In genomic region chr2:178413481-178414260, GRCm38 (mm10) we compare ENCODE assay signal across 8 mouse cellular contexts. TPM values are rescaled to one million over a fixed set of nuclear protein-coding genes. Genes with fewer than 3 reads are reported as not detected.
DNase-seq lines count a peak whose midpoint lies in the region; ATAC-seq and TF ChIP-seq lines count a peak whose summit lies in the region.

No protein-coding gene starts in this region.

- H3K4me1 ChIP-seq in forebrain, embryonic 16.5 days (replicated peaks; ENCODE audit: control insufficient read depth, insufficient read depth, low read length), result peaks cover 16% of the 10 kb centered on the region
- peaks cover 23% of the 10 kb centered on the region for H3K4me1 ChIP-seq in hindbrain, embryonic 16.5 days (ENCODE audit: control insufficient read depth, insufficient read depth, low read depth, low read length)
- peaks cover 42% of the 10 kb centered on the region for H3K4me1 ChIP-seq in liver, embryonic 12.5 days
- H3K4me1 ChIP-seq in stomach, embryonic 14.5 days (ENCODE audit: control insufficient read depth, insufficient read depth, low read length), result peaks cover 20% of the 10 kb centered on the region

- H3K4me2 ChIP-seq in forebrain, embryonic 16.5 days (ENCODE audit: low read length), result peak overlapping the region; percentile 99
- peak overlapping the region; percentile 96 for H3K4me2 ChIP-seq in hindbrain, embryonic 16.5 days (ENCODE audit: low read length)
- H3K4me2 ChIP-seq in liver, embryonic 12.5 days, result peak overlapping the region; percentile 77
- peak overlapping the region; percentile 96 for H3K4me2 ChIP-seq in stomach, embryonic 14.5 days (replicated peaks; ENCODE audit: low read depth, low read length)

- no peak for TF ChIP-seq CTCF in brain, embryonic 14.5 days (IDR thresholded peaks at IDR 0.05; ENCODE audit: borderline replicate concordance, extremely low read depth, insufficient read depth, insufficient read length)

- TF ChIP-seq POLR2A in brain, embryonic 14.5 days (IDR thresholded peaks at IDR 0.05; ENCODE audit: borderline replicate concordance, extremely low read depth, insufficient read depth, insufficient read length, poor library complexity, severe bottlenecking), result no peak

- H3K27ac ChIP-seq in forebrain, embryonic 16.5 days (ENCODE audit: low read length), result no peak overlapping the region
- H3K27ac ChIP-seq in hindbrain, embryonic 16.5 days (ENCODE audit: low read depth, low read length), result peak overlapping the region; percentile 86; the same call in 1 of the 2 replicates
- no peak overlapping the region for H3K27ac ChIP-seq in liver, embryonic 12.5 days
- no peak overlapping the region for H3K27ac ChIP-seq in stomach, embryonic 14.5 days (ENCODE audit: low read length)

- no peaks in the 10 kb centered on the region for H3K9me3 ChIP-seq in forebrain, embryonic 16.5 days (ENCODE audit: control insufficient read depth, low read length)
- H3K9me3 ChIP-seq in hindbrain, embryonic 16.5 days (ENCODE audit: control insufficient read depth, low read length), result no peaks in the 10 kb centered on the region
- no peaks in the 10 kb centered on the region for H3K9me3 ChIP-seq in liver, embryonic 12.5 days (replicated peaks)
- no peaks in the 10 kb centered on the region for H3K9me3 ChIP-seq in stomach, embryonic 14.5 days (ENCODE audit: control insufficient read depth, low read depth, low read length)

- H3K27me3 ChIP-seq in forebrain, embryonic 16.5 days (replicated peaks; ENCODE audit: control insufficient read depth, insufficient read depth, low read length), result peaks cover 6% of the 10 kb centered on the region
- H3K27me3 ChIP-seq in hindbrain, embryonic 16.5 days (replicated peaks; ENCODE audit: control insufficient read depth, insufficient read depth, low read length), result no peaks in the 10 kb centered on the region
- H3K27me3 ChIP-seq in liver, embryonic 12.5 days (replicated peaks), result peaks cover 44% of the 10 kb centered on the region
- H3K27me3 ChIP-seq in stomach, embryonic 14.5 days (ENCODE audit: control insufficient read depth, insufficient read depth, low read length), result no peaks in the 10 kb centered on the region

- peak; percentile 46 for DNase-seq in layer of hippocampus, adult 11-12 months (ENCODE audit: low spot score)
- no peak for DNase-seq in layer of hippocampus, postnatal 14 days (ENCODE audit: low spot score in 2 of 2)
- peak; percentile 41 for DNase-seq in brain, embryonic 14.5 days (ENCODE audit: low read depth)
- DNase-seq in thymus, postnatal 14 days, result no peak

- H3K9ac ChIP-seq in forebrain, embryonic 16.5 days (replicated peaks; ENCODE audit: low read depth, low read length), result peak overlapping the region; percentile 67
- H3K9ac ChIP-seq in hindbrain, embryonic 16.5 days (ENCODE audit: low read depth, low read length), result peak overlapping the region; percentile 67
- H3K9ac ChIP-seq in liver, embryonic 12.5 days, result peak overlapping the region; percentile 47; the same call in 1 of the 2 replicates
- peak overlapping the region; percentile 60 for H3K9ac ChIP-seq in stomach, embryonic 14.5 days (replicated peaks; ENCODE audit: low read depth, low read length)

- H3K36me3 ChIP-seq in forebrain, embryonic 16.5 days (ENCODE audit: control insufficient read depth, insufficient read depth), result no peaks in the 10 kb centered on the region
- H3K36me3 ChIP-seq in hindbrain, embryonic 16.5 days (ENCODE audit: control insufficient read depth, insufficient read depth, low read length), result 0 out of 2 replicates have a peak, but pooled peaks cover under 1% of the 10 kb centered on the region
- peaks cover 5% of the 10 kb centered on the region for H3K36me3 ChIP-seq in liver, embryonic 12.5 days
- peaks cover 4% of the 10 kb centered on the region; the same call in 1 of the 2 replicates for H3K36me3 ChIP-seq in stomach, embryonic 14.5 days (ENCODE audit: control insufficient read depth, insufficient read depth, low read length)

- ATAC-seq in forebrain, embryonic 16.5 days, result peak; percentile 7
- ATAC-seq in hindbrain, embryonic 16.5 days, result 0 out of 2 replicates have a peak, but pooled peaks have one; percentile 4
- ATAC-seq in liver, embryonic 12.5 days, result no peak
- no peak for ATAC-seq in stomach, embryonic 14.5 days (ENCODE audit: insufficient number of reproducible peaks, insufficient read depth, low FRiP score, low read depth)

- H3K4me3 ChIP-seq in forebrain, embryonic 16.5 days (replicated peaks; ENCODE audit: low read length), result peak overlapping the region; percentile 77
- peak overlapping the region; percentile 76 for H3K4me3 ChIP-seq in hindbrain, embryonic 16.5 days (ENCODE audit: low read length)
- peak overlapping the region; percentile 62 for H3K4me3 ChIP-seq in liver, embryonic 12.5 days
- peak overlapping the region; percentile 67 for H3K4me3 ChIP-seq in stomach, embryonic 14.5 days (ENCODE audit: low read depth, low read length)

- WGBS in forebrain, embryonic 16.5 days, result 14% methylated on average over 75 of the region's 75 CpGs
- 16% methylated on average over 64 of the region's 75 CpGs for WGBS in hindbrain, embryonic 16.5 days
- 15% methylated on average over 70 of the region's 75 CpGs for WGBS in liver, embryonic 12.5 days (ENCODE audit: insufficient replicate concordance)
- 18% methylated on average over 73 of the region's 75 CpGs for WGBS in stomach, embryonic 14.5 days

RNA-seq across cellular contexts. Expression of gene Ppp1r3d, which starts 0.6 kb away (rescaled TPM):
- 1 to 10 TPM; 8.0 to 8.1 TPM for total RNA-seq in layer of hippocampus, postnatal 14 days (2021)
- polyA plus RNA-seq in brain, embryonic 14.5 days (2012; rRNA removed), result 2.6 and 4.0 TPM in 2 replicates
- 1.9 and 2.4 TPM in 2 replicates for polyA plus RNA-seq in forebrain, embryonic 16.5 days (2015; fragmentation: Nextera tagmentation; extraction: Ambion mirVana)
- 5.5 and 5.9 TPM in 2 replicates for polyA plus RNA-seq in hindbrain, embryonic 16.5 days (2015; fragmentation: Nextera tagmentation; extraction: Ambion mirVana)
- 1.8 and 1.9 TPM in 2 replicates for polyA plus RNA-seq in liver, embryonic 12.5 days (2016; fragmentation: Nextera tagmentation; extraction: Ambion mirVana)
- polyA plus RNA-seq in stomach, embryonic 14.5 days (2014; fragmentation: Nextera tagmentation; extraction: Ambion mirVana), result 3.4 and 4.3 TPM in 2 replicates

RNA-seq across cellular contexts. Expression of gene Fam217b, which starts 0.7 kb away (rescaled TPM):
- 10 to 100 TPM; 32.4 to 33.3 TPM for total RNA-seq in layer of hippocampus, postnatal 14 days (2021)
- polyA plus RNA-seq in brain, embryonic 14.5 days (2012; rRNA removed), result 4.8 and 8.3 TPM in 2 replicates
- polyA plus RNA-seq in forebrain, embryonic 16.5 days (2015; fragmentation: Nextera tagmentation; extraction: Ambion mirVana), result 6.2 and 6.4 TPM in 2 replicates
- 16.2 and 20.2 TPM in 2 replicates for polyA plus RNA-seq in hindbrain, embryonic 16.5 days (2015; fragmentation: Nextera tagmentation; extraction: Ambion mirVana)
- 1.2 and 2.0 TPM in 2 replicates for polyA plus RNA-seq in liver, embryonic 12.5 days (2016; fragmentation: Nextera tagmentation; extraction: Ambion mirVana)
- 6.5 and 8.0 TPM in 2 replicates for polyA plus RNA-seq in stomach, embryonic 14.5 days (2014; fragmentation: Nextera tagmentation; extraction: Ambion mirVana)

RNA-seq across cellular contexts. Expression of gene Sycp2, which starts 6.2 kb away (rescaled TPM):
- 1 to 10 TPM in 1 of 2 experiments, under 1 TPM in 1; 0.53 to 1.2 TPM for total RNA-seq in layer of hippocampus, postnatal 14 days (2021)
- 0.21 and 0.29 TPM in 2 replicates for polyA plus RNA-seq in brain, embryonic 14.5 days (2012; rRNA removed)
- polyA plus RNA-seq in forebrain, embryonic 16.5 days (2015; fragmentation: Nextera tagmentation; extraction: Ambion mirVana), result 0.19 and 0.46 TPM in 2 replicates
- 0.30 and 0.40 TPM in 2 replicates for polyA plus RNA-seq in hindbrain, embryonic 16.5 days (2015; fragmentation: Nextera tagmentation; extraction: Ambion mirVana)
- polyA plus RNA-seq in liver, embryonic 12.5 days (2016; fragmentation: Nextera tagmentation; extraction: Ambion mirVana), result 0.02 TPM in 1 of 2 replicates, not detected in the other
- 0.22 and 0.24 TPM in 2 replicates for polyA plus RNA-seq in stomach, embryonic 14.5 days (2014; fragmentation: Nextera tagmentation; extraction: Ambion mirVana)

RNA-seq across cellular contexts. Expression of gene Cdh26, which starts 16.7 kb away (rescaled TPM):
- total RNA-seq in layer of hippocampus, postnatal 14 days (2021), result under 1 TPM in 1 of 2 experiments, not detected in 1; 0.30 TPM
- 0.19 and 0.59 TPM in 2 replicates for polyA plus RNA-seq in brain, embryonic 14.5 days (2012; rRNA removed)
- polyA plus RNA-seq in forebrain, embryonic 16.5 days (2015; fragmentation: Nextera tagmentation; extraction: Ambion mirVana), result 0.16 and 0.18 TPM in 2 replicates
- polyA plus RNA-seq in hindbrain, embryonic 16.5 days (2015; fragmentation: Nextera tagmentation; extraction: Ambion mirVana), result 0.24 and 0.25 TPM in 2 replicates
- polyA plus RNA-seq in liver, embryonic 12.5 days (2016; fragmentation: Nextera tagmentation; extraction: Ambion mirVana), result 0.14 and 0.26 TPM in 2 replicates
- polyA plus RNA-seq in stomach, embryonic 14.5 days (2014; fragmentation: Nextera tagmentation; extraction: Ambion mirVana), result 0.54 and 0.70 TPM in 2 replicates

Comparison
In these comparisons a context has a peak if more than half of its experiments do, and no peak if none do; other contexts are left out.
1. DNase-seq: peak in layer of hippocampus, adult 11-12 months (single experiment) and brain, embryonic 14.5 days (single experiment); none in layer of hippocampus, postnatal 14 days (0 of 2) and thymus, postnatal 14 days (single experiment).
2. ATAC-seq: peak in forebrain, embryonic 16.5 days (single experiment) and hindbrain, embryonic 16.5 days (single experiment); none in liver, embryonic 12.5 days (single experiment) and stomach, embryonic 14.5 days (single experiment).
3. Peak in every context shown above with its lines, with median percentiles within 50 percentile points of each other: H3K4me2 ChIP-seq, H3K4me3 ChIP-seq and H3K9ac ChIP-seq.